Mouse (Mus musculus) lung, adult 2 months (tissue): ENCODE data around the gene Krt39.

ENCODE experiments used
- CTCF ChIP-seq: fragments of 200-500 bp; IDR thresholded peaks from 2 replicates; pipeline ENCODE4 v1.5.1; 2011; ENCODE audit warnings: mild to moderate bottlenecking, low read length, control low read depth; ENCODE audit not compliant: insufficient read depth
- POLR2A ChIP-seq: fragments of 200-500 bp; IDR thresholded peaks from 2 replicates; pipeline ENCODE4 v1.6.1; 2011; ENCODE audit warnings: low read depth, mild to moderate bottlenecking, control low read depth, low read length, borderline replicate concordance; ENCODE audit errors: extremely low read depth

- TF ChIP-seq CTCF (no peak), POLR2A (no peak)
Measured at GRCm38 (mm10) chr11:99556753-99557152, 35.6 kb upstream of the Krt39 start, which contains the start of gene Krtap3-2.
